Mouse (Mus musculus): ENCODE results near the gene Gpr182. TPM values are rescaled to one million over a fixed set of nuclear protein-coding genes. Genes with fewer than 3 reads are reported as not detected.

Gene Gpr182
- 0.04 TPM in 1 of 2 replicates, not detected in the other for total RNA-seq (2012; rRNA removed)
- total RNA-seq (2014; rRNA removed), result not detected in 2 replicates
- 0.05 and 0.13 TPM in 2 replicates for polyA plus RNA-seq (2012; ENCODE audit: insufficient read length, low read depth)

DNA sequence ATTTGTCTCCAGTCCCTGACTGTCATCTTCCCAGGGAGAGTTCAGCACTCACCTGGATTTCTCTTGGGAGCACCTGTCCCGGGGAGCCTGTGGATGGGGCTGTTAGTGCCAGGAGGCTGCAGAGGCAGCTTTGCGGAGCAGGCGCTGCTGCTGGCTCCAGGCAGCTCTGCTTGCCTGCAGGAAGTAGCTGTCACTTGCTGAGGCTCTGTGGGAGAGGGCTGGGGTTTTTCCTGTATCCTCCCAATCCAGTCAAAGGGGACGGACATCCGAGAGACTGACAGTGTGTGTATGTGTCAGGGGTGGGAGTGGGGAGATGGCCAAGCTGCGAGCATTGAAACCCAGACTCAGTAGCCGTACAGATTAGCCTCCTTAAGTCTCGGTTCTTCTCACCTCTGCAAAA lies at the start of gene Gpr182:
Gene Gpr182 (minus strand): TSS at position 185 of the 400 bp plus-strand sequence.
- H3K9ac ChIP-seq (ENCODE audit: insufficient read depth, low read depth), result no peak within 1 kb of the TSS
- peaks cover 0 to 2% of the 10 kb centered on the region in 2 experiments; a peak in 1 of 4 replicates for H3K4me1 ChIP-seq (ENCODE audit: control insufficient read depth in 1 of 2, insufficient read depth in 2 of 2)
- no peak within 1 kb of the TSS for H3K4me3 ChIP-seq (replicated peaks in 1 of 3; ENCODE audit: low read depth in 2 of 3, low read length in 2 of 3, poor library complexity in 1 of 3)
- H3K79me2 ChIP-seq (replicated peaks; ENCODE audit: control insufficient read depth, extremely low read depth, insufficient read depth, poor library complexity, severe bottlenecking), result no peaks in the 10 kb centered on the region
- H3K27ac ChIP-seq (ENCODE audit: insufficient read depth, low read depth), result no peak within 1 kb of the TSS
- no peak within 1 kb of the TSS for H3K4me2 ChIP-seq (ENCODE audit: insufficient read depth, low read depth, poor library complexity, severe bottlenecking)
- H3K27me3 ChIP-seq (replicated peaks), result no peaks in the 10 kb centered on the region
- no peaks in the 10 kb centered on the region for H3K9me3 ChIP-seq (replicated peaks; ENCODE audit: low read length)
- dilution Hi-C loops (cut with MboI; ENCODE audit: extremely low pct_ligation_motif_present, extremely low pct_unique_long_range_greater_than_20kb, low sequenced_read_pairs), result no loop called here
- TF ChIP-seq IRF4 (IDR thresholded peaks at IDR 0.05; ENCODE audit: low read depth, low read length) (no peak), USF1 (IDR thresholded peaks at IDR 0.05; ENCODE audit: low read depth, low read length) (no peak), ZNF384 (IDR thresholded peaks at IDR 0.05; ENCODE audit: low read depth, low read length) (no peak), POLR2AphosphoS2 (IDR thresholded peaks at IDR 0.05; ENCODE audit: low read depth, low read length) (no peak), CHD2 (IDR thresholded peaks at IDR 0.05; ENCODE audit: low read length) (no peak), RCOR1 (conservative IDR thresholded peaks at IDR 0.05; ENCODE audit: low read depth, low read length) (no peak), KAT2A (IDR thresholded peaks at IDR 0.05; ENCODE audit: insufficient replicate concordance, low read length) (no peak), USF2 (conservative IDR thresholded peaks at IDR 0.05; ENCODE audit: low read depth, low read length) (no peak), ELF1 (IDR thresholded peaks at IDR 0.05; ENCODE audit: low read depth, low read length) (no peak), JUN (IDR thresholded peaks at IDR 0.05; ENCODE audit: insufficient read depth, low read depth, low read length) (no peak), MAZ (IDR thresholded peaks at IDR 0.05; ENCODE audit: low read depth, low read length) (no peak), PAX5 (IDR thresholded peaks at IDR 0.05; ENCODE audit: low read length) (no peak), CTCF (conservative IDR thresholded peaks at IDR 0.05 in 1 of 2, IDR thresholded peaks at IDR 0.05 in 1 of 2; ENCODE audit: low read depth in 2 of 2, low read length in 2 of 2) (no peak), MAFK (IDR thresholded peaks at IDR 0.05; ENCODE audit: insufficient replicate concordance, low read length) (no peak), POLR2A (IDR thresholded peaks at IDR 0.05; ENCODE audit: low read depth, low read length) (no peak), CHD1 (IDR thresholded peaks at IDR 0.05; ENCODE audit: low read depth, low read length) (no peak)
- peaks cover 0 to 19% of the 10 kb centered on the region in 2 experiments for H3K36me3 ChIP-seq (replicated peaks in 1 of 2; ENCODE audit: control insufficient read depth in 1 of 2, insufficient read depth in 1 of 2, low read length in 1 of 2)
- no peak for DNase-seq (ENCODE audit: extremely low read depth)
- in situ Hi-C loops (cut with MboI; ENCODE audit: low pct_ligation_motif_present, low pct_unique_long_range_greater_than_20kb, low sequenced_read_pairs), result no loop called here

DNA sequence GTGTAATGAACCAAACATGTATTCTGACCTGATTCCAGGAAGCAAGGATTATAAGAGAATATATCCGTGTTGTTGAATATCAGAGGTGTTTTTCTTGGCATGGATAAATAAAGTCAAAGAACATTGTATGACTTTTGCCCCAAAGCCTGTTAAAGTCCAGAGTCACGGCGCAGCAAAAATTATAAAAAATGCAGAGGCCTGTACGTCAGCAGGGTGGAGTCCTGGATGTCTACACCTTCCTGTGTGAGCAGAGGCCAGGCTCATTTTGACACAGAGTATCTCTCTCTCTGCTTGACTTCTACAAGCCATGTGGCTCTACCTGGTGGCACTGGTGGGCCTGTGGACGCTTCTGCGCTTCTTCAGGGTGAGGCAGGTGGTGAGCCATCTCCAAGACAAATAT lies 49.4 kb upstream of the Gpr182 start, which contains the start of gene Rdh16:
Gene Rdh16 (plus strand): TSS at position 262 of the 400 bp plus-strand sequence.
- DNase-seq (ENCODE audit: extremely low read depth), result no peak
- no peaks in the 10 kb centered on the region for H3K79me2 ChIP-seq (replicated peaks; ENCODE audit: control insufficient read depth, extremely low read depth, insufficient read depth, poor library complexity, severe bottlenecking)
- H3K27me3 ChIP-seq (replicated peaks), result peaks cover 32% of the 10 kb centered on the region
- H3K9ac ChIP-seq (ENCODE audit: insufficient read depth, low read depth), result no peak within 1 kb of the TSS
- no peak within 1 kb of the TSS for H3K27ac ChIP-seq (ENCODE audit: insufficient read depth, low read depth)
- H3K36me3 ChIP-seq (replicated peaks in 1 of 2; ENCODE audit: control insufficient read depth in 1 of 2, insufficient read depth in 1 of 2, low read length in 1 of 2), result no peaks in the 10 kb centered on the region
- H3K4me1 ChIP-seq (ENCODE audit: control insufficient read depth in 1 of 2, insufficient read depth in 2 of 2), result no peaks in the 10 kb centered on the region
- in situ Hi-C loops (cut with MboI; ENCODE audit: low pct_ligation_motif_present, low pct_unique_long_range_greater_than_20kb, low sequenced_read_pairs) (no loop called here), dilution Hi-C loops (cut with MboI; ENCODE audit: extremely low pct_ligation_motif_present, extremely low pct_unique_long_range_greater_than_20kb, low sequenced_read_pairs) (no loop called here)
- no peak within 1 kb of the TSS for H3K4me2 ChIP-seq (ENCODE audit: insufficient read depth, low read depth, poor library complexity, severe bottlenecking)
- TF ChIP-seq JUN (IDR thresholded peaks at IDR 0.05; ENCODE audit: insufficient read depth, low read depth, low read length) (no peak), EP300 (IDR thresholded peaks at IDR 0.05; ENCODE audit: low read length) (no peak), POLR2AphosphoS2 (IDR thresholded peaks at IDR 0.05; ENCODE audit: low read depth, low read length) (no peak), ZKSCAN1 (IDR thresholded peaks at IDR 0.05; ENCODE audit: borderline replicate concordance, low read depth, low read length) (no peak), PAX5 (IDR thresholded peaks at IDR 0.05; ENCODE audit: low read length) (no peak), ETS1 (conservative IDR thresholded peaks at IDR 0.05; ENCODE audit: low read depth, low read length) (no peak), TCF12 (IDR thresholded peaks at IDR 0.05; ENCODE audit: low read depth, low read length) (no peak), ZC3H11A (IDR thresholded peaks at IDR 0.05; ENCODE audit: low read depth, low read length) (no peak), SIN3A (IDR thresholded peaks at IDR 0.05; ENCODE audit: low read length) (no peak), MXI1 (IDR thresholded peaks at IDR 0.05; ENCODE audit: low read depth, low read length) (no peak), JUND (conservative IDR thresholded peaks at IDR 0.05; ENCODE audit: low read depth, low read length) (no peak), ELF1 (IDR thresholded peaks at IDR 0.05; ENCODE audit: low read depth, low read length) (no peak), IRF4 (IDR thresholded peaks at IDR 0.05; ENCODE audit: low read depth, low read length) (no peak)
- peaks cover 2% of the 10 kb centered on the region for H3K9me3 ChIP-seq (replicated peaks; ENCODE audit: low read length)
- no peak within 1 kb of the TSS for H3K4me3 ChIP-seq (replicated peaks in 1 of 3; ENCODE audit: low read depth in 2 of 3, low read length in 2 of 3, poor library complexity in 1 of 3)
